Mouse (Mus musculus) adrenal gland, postnatal 4 days (tissue): ENCODE results near the gene Tmem253. TPM values are rescaled to one million over a fixed set of nuclear protein-coding genes. Genes with fewer than 3 reads are reported as not detected.

Experiments used
- total RNA-seq, 2 experiments: library from RNA; stranded (reverse); gene quantifications; 2 replicates each; pipeline ENCODE4 v1.2.3; 2021

Gene Tmem253
- total RNA-seq, 2 experiments from 2014 or later, result 1.6 to 3.6 TPM

Other genes with a start within 250 kb of the Tmem253 start
- not detected for gene Ang4, start 242.1 kb upstream of the Tmem253 start, total RNA-seq
- not detected for gene AY358078, start 215.6 kb upstream of the Tmem253 start, total RNA-seq
- under 1 TPM in 1 of 2 experiments, not detected in 1; 0.73 TPM for gene Ear6, start 162.0 kb upstream of the Tmem253 start, total RNA-seq
- gene Mettl17, start 130.8 kb upstream of the Tmem253 start, total RNA-seq, result 10 to 100 TPM; 37.5 to 44.2 TPM
- under 1 TPM; 0.82 to 0.95 TPM for gene Slc39a2, start 122.8 kb upstream of the Tmem253 start, total RNA-seq
- 100 to 1,000 TPM; 155 to 181 TPM for gene Ndrg2, start 101.5 kb upstream of the Tmem253 start, total RNA-seq
- gene Tppp2, start 97.2 kb upstream of the Tmem253 start, total RNA-seq, result not detected
- gene Rnase13, start 92.9 kb upstream of the Tmem253 start, total RNA-seq, result not detected
- 100 to 1,000 TPM; 102 to 110 TPM for gene Arhgef40, start 30.9 kb upstream of the Tmem253 start, total RNA-seq
- 10 to 100 TPM; 84.4 to 84.6 TPM for gene Zfp219, start 5.1 kb downstream of the Tmem253 start, total RNA-seq
- not detected for gene Olfr221, start 26.8 kb downstream of the Tmem253 start, total RNA-seq
- 100 to 1,000 TPM; 247 to 267 TPM for gene Hnrnpc, start 88.4 kb downstream of the Tmem253 start, total RNA-seq
- gene Rpgrip1, start 95.0 kb downstream of the Tmem253 start, total RNA-seq, result 1 to 10 TPM in 1 of 2 experiments, under 1 TPM in 1; 0.37 to 1.6 TPM
- 10 to 100 TPM; 76.4 to 86.7 TPM for gene Supt16, start 181.8 kb downstream of the Tmem253 start, total RNA-seq
- gene Chd8, start 242.1 kb downstream of the Tmem253 start, total RNA-seq, result 100 to 1,000 TPM; 153 to 165 TPM